Mouse (Mus musculus) neural tube, embryonic 12.5 days (tissue): ENCODE measurements at regions not wholly inside any gene's neighbourhood (a gene's known extent, or its start where the extent isn't known, plus 50 kb on each side); places are given as distances from the start of the nearest gene placed in this dataset.

ENCODE experiments used
- ATAC-seq: fragments of 200-750 bp; cut with Nextera tagmentation; 2 replicates; pipeline ENCODE4 v1.8.0; 2017; ENCODE audit warnings: low read depth, mild to moderate bottlenecking, moderate TSS enrichment, moderate library complexity; ENCODE audit not compliant: low FRiP score
- H3K27ac ChIP-seq: fragments of 300-500 bp; sonication (generic); 2 replicates; pipeline ENCODE4 v1.5.1; 2016
- H3K27me3 ChIP-seq: fragments of 300-500 bp; sonication (generic); replicated peaks from 2 replicates; pipeline ENCODE4 v1.6.1; 2016; ENCODE audit warnings: mild to moderate bottlenecking
- H3K36me3 ChIP-seq: fragments of 300-500 bp; sonication (generic); 2 replicates; pipeline ENCODE4 v1.6.1; 2016; ENCODE audit warnings: mild to moderate bottlenecking
- H3K4me1 ChIP-seq: fragments of 300-500 bp; sonication (generic); 2 replicates; pipeline ENCODE4 v1.6.1; 2016
- H3K4me2 ChIP-seq: fragments of 300-500 bp; sonication (generic); replicated peaks from 2 replicates; pipeline ENCODE4 v1.6.1; 2016; ENCODE audit warnings: mild to moderate bottlenecking
- H3K4me3 ChIP-seq: fragments of 300-500 bp; sonication (generic); 2 replicates; pipeline ENCODE4 v1.5.1; 2016
- H3K9ac ChIP-seq: fragments of 300-500 bp; sonication (generic); 2 replicates; pipeline ENCODE4 v1.6.1; 2016; ENCODE audit warnings: mild to moderate bottlenecking
- H3K9me3 ChIP-seq: fragments of 300-500 bp; sonication (generic); 2 replicates; pipeline ENCODE4 v1.6.1; 2016; ENCODE audit warnings: mild to moderate bottlenecking
- WGBS: fragments of 180-500 bp; shearing (Covaris S2); methylation state at CpG from one replicate; pipeline ENCODE4 v1.1.7; 2016; 5-methylcytosine and 5-hydroxymethylcytosine counted together

DNA sequence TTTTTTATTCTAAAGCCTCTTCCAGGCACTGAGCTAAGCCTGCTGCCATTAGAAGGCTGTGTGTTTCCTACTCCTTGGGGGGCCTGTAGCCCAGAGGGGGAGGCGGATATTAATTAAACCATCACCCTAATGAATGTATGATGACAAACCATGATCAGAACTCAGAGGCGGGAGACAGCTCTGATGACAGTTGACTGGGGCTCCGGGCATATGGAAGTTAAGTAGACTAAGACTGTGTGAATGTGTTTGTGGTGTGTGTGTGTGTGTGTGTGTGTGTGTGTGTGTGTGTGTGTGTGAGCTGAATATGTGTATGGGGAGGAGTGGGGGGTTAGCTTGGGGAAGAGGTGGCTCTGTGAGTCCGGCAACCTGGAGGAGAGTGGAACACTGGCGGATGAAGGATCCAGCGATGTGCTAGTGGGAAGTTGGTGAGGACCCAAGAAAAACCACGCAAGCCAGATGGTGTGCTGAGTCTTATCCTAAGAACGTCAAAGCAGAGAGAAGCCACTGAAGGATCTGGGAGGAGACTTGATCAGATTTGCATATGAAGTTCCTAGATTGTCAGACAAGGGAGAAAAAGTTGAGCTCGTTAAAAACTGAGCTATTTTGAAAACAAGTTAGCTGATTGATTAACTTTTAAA lies 256.7 kb downstream of the Lmx1a start:
- no peaks in the 10 kb centered on the region for H3K27me3 ChIP-seq
- H3K4me2 ChIP-seq = no peak overlapping the region
- H3K27ac ChIP-seq = no peak overlapping the region
- ATAC-seq = no peak
- WGBS = 77% methylated on average over 9 of the region's 9 CpGs
- H3K9ac ChIP-seq = no peak overlapping the region
- H3K4me1 ChIP-seq = no peaks in the 10 kb centered on the region
- H3K36me3 ChIP-seq = no peaks in the 10 kb centered on the region
- H3K9me3 ChIP-seq = no peaks in the 10 kb centered on the region
- no peak overlapping the region for H3K4me3 ChIP-seq

DNA sequence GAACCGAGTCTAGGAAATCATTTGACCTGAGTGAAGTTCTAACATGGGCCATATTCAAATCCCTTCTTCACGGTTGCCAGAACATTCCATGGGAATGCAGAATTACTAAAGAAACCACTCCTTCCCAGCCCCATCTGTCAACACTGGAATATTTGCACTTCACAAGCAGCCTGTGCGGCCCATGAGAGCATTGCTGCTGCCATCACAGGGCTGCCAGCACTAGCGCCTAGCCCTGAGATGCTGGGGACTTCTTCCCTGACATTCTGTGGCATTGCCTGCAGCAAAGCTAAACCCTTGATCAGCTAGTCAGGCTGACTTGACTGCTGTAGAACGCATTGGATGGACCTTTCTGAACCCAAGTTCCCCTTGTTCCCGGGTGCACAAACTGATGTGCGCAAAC lies 258.8 kb downstream of the Lmx1a start:
- Histone ChIP-seq H3K27ac (no peak overlapping the region), H3K27me3 (no peaks in the 10 kb centered on the region), H3K36me3 (no peaks in the 10 kb centered on the region), H3K9ac (no peak overlapping the region), H3K4me2 (no peak overlapping the region), H3K4me1 (no peaks in the 10 kb centered on the region), H3K4me3 (no peak overlapping the region), H3K9me3 (0 out of 2 replicates have a peak, but pooled peaks cover 4% of the 10 kb centered on the region)
- 88% methylated on average over 7 of the region's 7 CpGs for WGBS
- ATAC-seq = no peak

DNA sequence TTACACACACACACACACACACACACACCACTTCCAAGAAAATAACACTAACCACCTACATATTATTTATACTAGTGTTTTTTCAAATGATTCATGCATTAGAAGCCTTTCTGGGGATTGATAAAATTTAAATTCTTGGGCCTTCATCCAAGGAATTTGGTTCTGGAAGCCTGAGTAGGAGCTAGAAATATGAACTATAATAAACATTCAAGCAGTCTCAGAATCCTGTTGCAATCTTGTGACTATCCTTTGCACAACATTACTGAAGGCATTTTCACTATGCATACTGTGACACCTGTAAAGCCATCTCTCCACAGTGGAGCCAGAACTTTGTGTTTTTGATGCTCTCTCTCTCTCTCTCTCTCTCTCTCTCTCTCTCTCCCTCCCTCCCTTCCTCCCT lies 262.7 kb downstream of the Lmx1a start:
- Histone ChIP-seq H3K27me3 (no peaks in the 10 kb centered on the region), H3K9ac (no peak overlapping the region), H3K4me2 (no peak overlapping the region), H3K9me3 (0 out of 2 replicates have a peak, but pooled peaks cover 4% of the 10 kb centered on the region), H3K4me1 (no peaks in the 10 kb centered on the region), H3K4me3 (no peak overlapping the region), H3K27ac (no peak overlapping the region), H3K36me3 (no peaks in the 10 kb centered on the region)
- ATAC-seq = no peak

DNA sequence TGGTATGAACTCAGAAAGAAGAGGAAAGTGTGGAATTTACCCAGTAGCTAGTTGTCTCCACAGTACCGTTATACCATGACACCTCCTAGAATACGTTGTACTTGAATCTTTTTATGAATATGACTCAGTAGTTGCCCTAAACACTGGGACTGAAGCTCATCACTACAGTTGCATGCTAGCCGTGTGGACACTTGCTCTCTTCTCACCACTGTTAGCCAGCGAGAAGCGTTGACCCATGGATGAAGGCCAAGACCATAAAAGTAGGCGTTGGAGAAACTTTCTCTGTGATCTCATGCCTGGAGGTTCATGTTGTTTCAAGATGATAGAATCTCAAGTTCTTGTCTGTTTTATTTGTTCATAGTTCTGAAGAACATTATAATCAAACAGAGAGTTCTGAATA lies 269.5 kb downstream of the Lmx1a start:
- 88% methylated on average over 6 of the region's 6 CpGs for WGBS
- no peak overlapping the region for H3K9ac ChIP-seq
- no peak for ATAC-seq
- H3K27me3 ChIP-seq = no peaks in the 10 kb centered on the region
- no peaks in the 10 kb centered on the region for H3K36me3 ChIP-seq
- H3K4me2 ChIP-seq = no peak overlapping the region
- H3K9me3 ChIP-seq = no peaks in the 10 kb centered on the region
- 0 out of 2 replicates have a peak, but pooled peaks cover 3% of the 10 kb centered on the region for H3K4me1 ChIP-seq
- no peak overlapping the region for H3K4me3 ChIP-seq
- no peak overlapping the region for H3K27ac ChIP-seq

DNA sequence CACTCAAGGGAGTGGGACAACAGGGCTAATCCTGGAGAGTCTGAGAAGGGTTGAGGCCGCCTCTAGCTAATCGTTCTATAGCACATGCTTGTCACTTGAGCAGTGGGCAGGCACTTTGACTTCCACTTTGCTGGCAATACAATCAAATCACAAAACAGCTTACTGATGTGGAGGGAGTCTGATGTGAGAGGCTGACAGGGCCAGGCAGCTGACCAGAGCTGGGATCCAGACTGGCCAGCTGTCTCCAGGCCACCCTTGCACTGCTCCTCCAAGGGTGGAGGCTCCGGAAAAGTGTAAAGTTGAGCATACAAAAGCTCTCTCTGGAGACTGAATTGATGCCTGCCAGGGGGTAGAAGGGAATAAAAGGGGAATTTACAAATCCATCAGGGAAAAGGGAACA lies 280.5 kb downstream of the Lmx1a start:
- Histone ChIP-seq H3K36me3 (no peaks in the 10 kb centered on the region), H3K27ac (no peak overlapping the region), H3K9me3 (no peaks in the 10 kb centered on the region), H3K27me3 (0 out of 2 replicates have a peak, but pooled peaks cover 3% of the 10 kb centered on the region), H3K4me1 (0 out of 2 replicates have a peak, but pooled peaks cover 6% of the 10 kb centered on the region), H3K9ac (no peak overlapping the region), H3K4me2 (no peak overlapping the region), H3K4me3 (no peak overlapping the region)
- peak; percentile 61; the same call in 1 of the 2 replicates for ATAC-seq
- WGBS = 53% methylated on average over 3 of the region's 3 CpGs

DNA sequence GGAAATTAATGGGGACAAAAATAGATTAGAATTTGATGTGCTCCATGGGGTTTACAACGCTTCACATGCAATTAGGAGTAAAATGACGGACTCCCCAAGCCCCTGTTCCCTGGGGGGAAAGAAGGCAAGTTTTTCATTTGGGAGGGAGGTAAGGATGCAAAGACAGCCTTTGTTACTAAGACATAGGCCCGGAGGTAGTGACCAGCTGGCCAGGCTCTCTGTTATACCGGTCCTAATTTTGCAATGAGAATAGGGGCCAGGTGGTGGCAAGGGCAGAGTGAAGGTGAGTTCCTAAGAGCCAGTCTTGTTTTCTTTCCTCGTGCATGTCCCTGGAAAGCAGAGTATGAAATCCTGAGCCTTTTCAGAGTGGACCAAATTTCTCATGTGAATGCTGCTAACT lies 280.9 kb downstream of the Lmx1a start:
- WGBS = 39% methylated on average over 5 of the region's 5 CpGs
- no peak for ATAC-seq
- Histone ChIP-seq H3K27me3 (0 out of 2 replicates have a peak, but pooled peaks cover 3% of the 10 kb centered on the region), H3K4me3 (no peak overlapping the region), H3K9me3 (no peaks in the 10 kb centered on the region), H3K4me2 (no peak overlapping the region), H3K4me1 (0 out of 2 replicates have a peak, but pooled peaks cover 6% of the 10 kb centered on the region), H3K36me3 (no peaks in the 10 kb centered on the region), H3K27ac (no peak overlapping the region), H3K9ac (no peak overlapping the region)

DNA sequence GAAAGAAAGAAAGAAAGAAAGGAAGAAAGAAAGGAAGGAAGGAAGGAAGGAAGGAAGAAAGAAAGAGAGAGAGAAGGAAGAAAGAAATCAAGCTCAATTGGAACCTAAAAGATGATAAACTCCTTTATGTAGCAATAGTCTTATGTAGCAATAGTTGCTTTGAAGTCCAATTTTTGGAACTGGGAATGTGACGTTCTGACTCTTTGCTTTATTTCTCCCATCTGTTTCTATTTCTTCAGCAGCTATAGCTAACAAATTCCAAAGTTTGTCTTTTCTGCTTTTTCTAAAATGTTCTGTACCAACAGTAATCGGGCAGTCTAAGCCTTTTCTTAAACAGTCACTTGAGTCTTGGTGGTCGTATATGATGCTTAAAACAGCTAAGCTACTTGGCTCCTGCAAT lies 287.7 kb downstream of the Lmx1a start:
- Histone ChIP-seq H3K4me2 (no peak overlapping the region), H3K27me3 (no peaks in the 10 kb centered on the region), H3K4me3 (no peak overlapping the region), H3K27ac (no peak overlapping the region), H3K9me3 (no peaks in the 10 kb centered on the region), H3K36me3 (no peaks in the 10 kb centered on the region), H3K4me1 (no peaks in the 10 kb centered on the region), H3K9ac (no peak overlapping the region)
- no peak for ATAC-seq
- 92% methylated on average over 3 of the region's 3 CpGs for WGBS

DNA sequence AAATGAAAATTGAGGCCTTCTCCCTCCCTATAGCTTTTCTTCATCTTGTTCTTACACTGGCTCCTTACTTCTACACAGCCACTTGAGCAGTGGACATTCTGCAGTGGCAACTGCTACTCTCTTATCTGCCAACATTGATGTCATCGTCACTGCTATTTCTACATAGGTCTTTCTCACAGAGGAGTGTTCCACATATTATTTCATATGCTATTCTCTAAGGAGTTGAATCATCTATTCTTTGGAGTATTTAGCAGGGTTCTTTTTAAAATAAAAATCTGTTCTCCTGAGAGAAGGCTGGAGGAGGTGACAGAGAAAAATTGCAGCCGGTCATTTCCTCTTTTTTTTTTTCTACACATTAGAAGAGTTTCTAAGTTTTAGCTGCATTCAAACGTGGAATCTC lies 290.1 kb downstream of the Lmx1a start:
- Histone ChIP-seq H3K4me3 (no peak overlapping the region), H3K4me1 (no peaks in the 10 kb centered on the region), H3K4me2 (no peak overlapping the region), H3K9me3 (no peaks in the 10 kb centered on the region), H3K27me3 (no peaks in the 10 kb centered on the region), H3K9ac (no peak overlapping the region), H3K36me3 (no peaks in the 10 kb centered on the region), H3K27ac (no peak overlapping the region)
- 83% methylated on average over 3 of the region's 3 CpGs for whole genome bisulfite sequencing
- ATAC-seq = no peak

DNA sequence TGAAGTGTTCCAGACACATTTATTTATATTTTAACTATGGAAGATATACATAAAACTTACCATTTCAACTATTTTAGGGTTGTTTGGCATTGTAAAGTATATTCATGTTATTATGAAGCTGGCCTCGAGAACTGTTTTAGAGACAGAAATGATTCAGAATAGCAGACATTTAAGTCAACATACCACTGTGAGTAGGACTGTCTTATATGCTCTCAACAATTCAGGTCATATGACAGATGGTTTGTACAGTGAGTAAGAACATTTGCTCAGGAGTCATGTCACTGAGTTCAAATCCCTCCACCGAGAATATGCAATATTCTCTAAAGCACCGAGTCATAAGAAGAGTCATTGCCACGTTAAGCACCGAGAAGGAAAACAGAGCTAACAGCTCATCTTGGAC lies 290.6 kb downstream of the Lmx1a start:
- no peak overlapping the region for H3K4me3 ChIP-seq
- ATAC-seq = no peak

DNA sequence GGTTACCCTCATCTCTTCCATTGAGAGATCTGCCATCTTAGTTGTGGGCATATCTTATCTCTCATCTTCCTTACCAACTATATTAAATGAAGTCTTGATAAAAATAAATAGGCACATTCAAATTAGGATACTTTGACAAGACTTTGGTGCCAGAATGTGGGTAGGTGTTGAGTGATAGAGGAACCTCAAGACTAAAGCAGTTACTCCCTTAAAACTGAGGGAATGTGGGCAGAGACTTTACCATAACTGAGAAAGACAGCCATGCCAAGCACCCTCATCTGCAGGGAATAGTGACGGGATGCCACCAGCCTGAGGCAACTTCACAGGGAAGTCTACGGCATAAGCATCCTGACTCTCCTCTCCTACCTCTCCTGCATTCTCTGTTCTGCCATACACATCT lies 292.3 kb downstream of the Lmx1a start:
- no peaks in the 10 kb centered on the region for H3K27me3 ChIP-seq
- no peak overlapping the region for H3K9ac ChIP-seq
- H3K27ac ChIP-seq = no peak overlapping the region
- WGBS = 92% methylated on average over 2 of the region's 2 CpGs
- no peaks in the 10 kb centered on the region for H3K9me3 ChIP-seq
- H3K4me2 ChIP-seq = no peak overlapping the region
- no peaks in the 10 kb centered on the region for H3K36me3 ChIP-seq
- no peak for ATAC-seq
- H3K4me3 ChIP-seq = no peak overlapping the region
- H3K4me1 ChIP-seq = no peaks in the 10 kb centered on the region

More for the DNA sequence above, 290.6 kb downstream of the Lmx1a start:
- WGBS = 93% methylated on average over 5 of the region's 5 CpGs
- no peak overlapping the region for H3K27ac ChIP-seq
- H3K4me1 ChIP-seq = no peaks in the 10 kb centered on the region
- no peaks in the 10 kb centered on the region for H3K36me3 ChIP-seq
- no peak overlapping the region for H3K9ac ChIP-seq
- H3K9me3 ChIP-seq = no peaks in the 10 kb centered on the region
- H3K27me3 ChIP-seq = no peaks in the 10 kb centered on the region
- no peak overlapping the region for H3K4me2 ChIP-seq

DNA sequence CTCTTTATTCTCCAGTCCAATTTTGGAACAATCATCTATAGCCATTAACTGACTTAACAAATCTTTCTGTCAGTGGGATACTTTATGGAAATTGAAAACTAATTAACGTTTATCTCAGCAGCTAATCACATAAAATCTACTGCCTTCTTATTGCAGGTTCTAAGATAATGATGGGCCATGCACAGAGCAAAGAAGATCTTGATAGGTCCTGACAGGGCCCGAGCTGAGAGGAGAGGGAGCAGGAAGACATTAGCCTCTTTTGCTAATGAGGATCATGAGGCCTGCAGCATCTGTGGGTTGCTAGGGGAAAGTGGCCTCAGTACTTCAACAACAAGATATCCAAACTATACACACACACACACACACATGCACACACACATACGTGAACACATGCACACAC lies 318.4 kb downstream of the Lmx1a start:
- Histone ChIP-seq H3K4me3 (no peak overlapping the region), H3K27me3 (no peaks in the 10 kb centered on the region), H3K9ac (no peak overlapping the region), H3K4me2 (no peak overlapping the region), H3K9me3 (no peaks in the 10 kb centered on the region), H3K36me3 (no peaks in the 10 kb centered on the region), H3K27ac (no peak overlapping the region), H3K4me1 (no peaks in the 10 kb centered on the region)
- no peak for ATAC-seq
- 84% methylated on average over 3 of the region's 3 CpGs for WGBS

DNA sequence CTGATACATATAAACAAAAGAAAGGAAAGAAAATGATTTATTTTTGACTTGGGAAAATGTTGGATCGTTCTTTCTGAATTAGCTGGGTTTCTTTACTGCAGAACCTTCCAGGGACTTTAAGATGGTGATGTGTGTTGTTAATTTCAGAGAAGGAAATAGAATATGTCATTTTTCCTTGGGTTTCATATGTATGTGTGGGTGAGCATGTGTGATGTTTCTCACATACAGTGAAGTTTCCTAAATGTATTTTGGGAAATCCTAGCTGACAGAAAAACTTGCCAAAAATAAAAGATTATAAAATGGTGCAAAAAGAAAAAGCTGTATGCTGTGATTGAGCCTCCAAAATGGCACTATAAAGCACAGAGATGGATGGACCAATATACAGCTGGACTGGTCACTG lies 319.2 kb downstream of the Lmx1a start:
- H3K27ac ChIP-seq = no peak overlapping the region
- no peaks in the 10 kb centered on the region for H3K27me3 ChIP-seq
- WGBS = 92% methylated on average over 1 of the region's 1 CpGs
- H3K9ac ChIP-seq = no peak overlapping the region
- no peaks in the 10 kb centered on the region for H3K9me3 ChIP-seq
- H3K4me3 ChIP-seq = no peak overlapping the region
- H3K36me3 ChIP-seq = no peaks in the 10 kb centered on the region
- no peak for ATAC-seq
- H3K4me1 ChIP-seq = no peaks in the 10 kb centered on the region
- H3K4me2 ChIP-seq = no peak overlapping the region

DNA sequence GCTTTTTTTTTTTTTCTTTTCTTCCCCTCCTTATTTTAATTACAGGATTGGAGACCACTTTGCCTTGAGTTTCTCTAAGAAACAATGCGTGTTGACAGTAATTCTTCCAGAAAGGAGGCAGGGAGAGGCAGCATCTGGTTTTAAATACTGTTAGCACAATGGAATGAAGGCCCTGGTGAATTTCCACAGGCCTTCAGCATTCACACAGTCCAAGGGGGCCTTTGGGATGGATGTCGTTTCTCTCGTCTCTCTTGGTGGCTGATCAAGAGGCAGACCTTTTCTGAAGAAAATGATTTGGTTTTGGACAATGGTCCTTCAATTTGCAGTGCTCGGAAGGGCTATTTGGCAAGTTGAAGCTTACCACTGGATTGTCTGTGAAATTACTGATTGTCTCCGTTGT lies 321.4 kb downstream of the Lmx1a start:
- Histone ChIP-seq H3K9me3 (no peaks in the 10 kb centered on the region), H3K27me3 (no peaks in the 10 kb centered on the region), H3K36me3 (no peaks in the 10 kb centered on the region), H3K4me2 (no peak overlapping the region), H3K9ac (no peak overlapping the region), H3K4me3 (no peak overlapping the region), H3K4me1 (no peaks in the 10 kb centered on the region), H3K27ac (no peak overlapping the region)
- ATAC-seq = no peak
- WGBS = 45% methylated on average over 5 of the region's 5 CpGs
